Mouse (Mus musculus) layer of hippocampus, adult 9-11 months (tissue): Measurements from ENCODE around the gene Serpinb9b.
"Not testable (repeated sequence)": the region's sequence is repeated elsewhere in the genome, so short reads cannot be mapped to it uniquely, and the experiment has no call there.

Source experiments
- DNase-seq: peaks from one replicate; pipeline ENCODE4 v3.0.0; 2022

The Serpinb9b gene

GRCm38 (mm10) chr13:33027244-33027643 lies at the start of gene Serpinb9b:
TSS of gene Serpinb9b (plus strand) at chr13:33027416.
- DNase-seq = no peak

- no peak for DNase-seq
These were observed 44.6 kb upstream of the Serpinb9b start for GRCm38 (mm10) chr13:32982556-32983042.

GRCm38 (mm10) chr13:32986256-32986655 lies 41.0 kb upstream of the Serpinb9b start:
- no peak for DNase-seq

GRCm38 (mm10) chr13:32993152-32993893 lies 33.9 kb upstream of the Serpinb9b start:
- no peak for DNase-seq

- no peak for DNase-seq
These were observed 33.3 kb upstream of the Serpinb9b start for GRCm38 (mm10) chr13:32993894-32994242.

- DNase-seq = no peak
These were observed 32.2 kb upstream of the Serpinb9b start for GRCm38 (mm10) chr13:32995051-32995450.

GRCm38 (mm10) chr13:33001341-33001740 lies 25.9 kb upstream of the Serpinb9b start:
- DNase-seq = no peak

- no peak for DNase-seq
These were observed 24.3 kb upstream of the Serpinb9b start, which contains the start of gene Serpinb9 for GRCm38 (mm10) chr13:33002950-33003349. TSS of gene Serpinb9 (plus strand) at chr13:33003250.

GRCm38 (mm10) chr13:33003523-33004413 lies 23.4 kb upstream of the Serpinb9b start:
- no peak for DNase-seq

- peak; percentile 87 for DNase-seq
These were observed 22.7 kb upstream of the Serpinb9b start for GRCm38 (mm10) chr13:33004414-33005105.

GRCm38 (mm10) chr13:33005501-33006075 lies 21.6 kb upstream of the Serpinb9b start:
- DNase-seq = no peak

- no peak for DNase-seq
These were observed 20.7 kb upstream of the Serpinb9b start for GRCm38 (mm10) chr13:33006555-33006954.

- no peak for DNase-seq
These were observed 14.8 kb upstream of the Serpinb9b start for GRCm38 (mm10) chr13:33012395-33012794.

- no peak for DNase-seq
These were observed 13.9 kb upstream of the Serpinb9b start for GRCm38 (mm10) chr13:33013271-33013670.

- DNase-seq = no peak
These were observed 4.8 kb upstream of the Serpinb9b start for GRCm38 (mm10) chr13:33022371-33022770.

GRCm38 (mm10) chr13:33026427-33027057 lies 674 bp upstream of the Serpinb9b start:
- no peak for DNase-seq

GRCm38 (mm10) chr13:33028146-33028545 lies 930 bp downstream of the Serpinb9b start:
- DNase-seq = no peak

GRCm38 (mm10) chr13:33028550-33028949 lies 1.3 kb downstream of the Serpinb9b start:
- no peak for DNase-seq

- DNase-seq = not testable (repeated sequence)
These were observed 2.3 kb downstream of the Serpinb9b start for GRCm38 (mm10) chr13:33029478-33029877.

- no peak for DNase-seq
These were observed 3.1 kb downstream of the Serpinb9b start for GRCm38 (mm10) chr13:33030281-33030680.

- DNase-seq = no peak
These were observed 8.3 kb downstream of the Serpinb9b start for GRCm38 (mm10) chr13:33035506-33035905.

GRCm38 (mm10) chr13:33043542-33043941 lies 16.3 kb downstream of the Serpinb9b start:
- DNase-seq = no peak
